Mouse (Mus musculus) spleen, adult 2 months (tissue): Measurements from ENCODE around the gene Plekhh2.

Experiments
- CTCF ChIP-seq: fragments of 200-500 bp; IDR thresholded peaks from 2 replicates; pipeline ENCODE4 v1.5.1; 2011; ENCODE audit warnings: mild to moderate bottlenecking, inconsistent platforms; ENCODE audit not compliant: insufficient read depth, insufficient read length, insufficient replicate concordance; ENCODE audit errors: extremely low read depth
- POLR2A ChIP-seq: fragments of 200-500 bp; IDR thresholded peaks from 2 replicates; pipeline ENCODE4 v1.6.1; 2011; ENCODE audit warnings: low read depth, low read length, inconsistent platforms

GRCm38 (mm10) chr17:84537966-84538365 lies 26.3 kb downstream of the Plekhh2 start:
- TF ChIP-seq CTCF (no peak), POLR2A (no peak)
